8 mouse cellular contexts compared by ENCODE assay signal in genomic region chr4:108030888-108031501, GRCm38 (mm10).
A peak's percentile ranks its signal among the peaks of the same experiment; 100 is the strongest.
DNase-seq lines count a peak whose midpoint lies in the region; ATAC-seq and TF ChIP-seq lines count a peak whose summit lies in the region.

No protein-coding gene starts in this region.

- no peaks in the 10 kb centered on the region for H3K9me3 ChIP-seq in heart, embryonic 11.5 days (replicated peaks; ENCODE audit: control insufficient read depth, low read length)
- H3K9me3 ChIP-seq in ES-E14 (ENCODE audit: control insufficient read depth, insufficient read depth, low read depth, low read length) = no peaks in the 10 kb centered on the region
- H3K9me3 ChIP-seq in hindbrain, embryonic 15.5 days = no peaks in the 10 kb centered on the region
- no peaks in the 10 kb centered on the region for H3K9me3 ChIP-seq in midbrain, embryonic 13.5 days

- no peak for ATAC-seq in heart, embryonic 11.5 days (replicated peaks; ENCODE audit: insufficient number of reproducible peaks, low FRiP score, low TSS enrichment)
- ATAC-seq in hindbrain, embryonic 15.5 days (ENCODE audit: low FRiP score, low read depth) = peak; percentile 28; the same call in 1 of the 2 replicates
- ATAC-seq in midbrain, embryonic 13.5 days = 0 out of 2 replicates have a peak, but pooled peaks have one; percentile 36

- peak overlapping the region; percentile 70 for H3K4me3 ChIP-seq in heart, embryonic 11.5 days (ENCODE audit: low read depth, low read length)
- peak overlapping the region; percentile 74 to 78 for H3K4me3 ChIP-seq in ES-E14 (ENCODE audit: insufficient read depth in 1 of 2, low read depth in 1 of 2, low read length in 2 of 2, poor library complexity in 1 of 2, severe bottlenecking in 1 of 2)
- H3K4me3 ChIP-seq in hindbrain, embryonic 15.5 days = peak overlapping the region; percentile 62
- H3K4me3 ChIP-seq in midbrain, embryonic 13.5 days (replicated peaks) = peak overlapping the region; percentile 58

- no peak overlapping the region; the same call in none of the 2 replicates for H3K9ac ChIP-seq in heart, embryonic 11.5 days (ENCODE audit: low read depth, low read length)
- 0 out of 2 replicates have a peak overlapping the region, but pooled peaks have one; percentile 28 for H3K9ac ChIP-seq in ES-E14 (ENCODE audit: insufficient read depth, low read depth, low read length, poor library complexity, severe bottlenecking)
- H3K9ac ChIP-seq in hindbrain, embryonic 15.5 days = peak overlapping the region; percentile 45; the same call in 1 of the 2 replicates
- peak overlapping the region; percentile 68 for H3K9ac ChIP-seq in midbrain, embryonic 13.5 days (replicated peaks)

- H3K27ac ChIP-seq in heart, embryonic 11.5 days (ENCODE audit: low read depth, low read length) = no peak overlapping the region
- no peak overlapping the region for H3K27ac ChIP-seq in ES-E14 (ENCODE audit: insufficient read depth, low read depth, low read length, poor library complexity, severe bottlenecking)
- H3K27ac ChIP-seq in hindbrain, embryonic 15.5 days (replicated peaks) = no peak overlapping the region
- no peak overlapping the region for H3K27ac ChIP-seq in midbrain, embryonic 13.5 days

- H3K4me2 ChIP-seq in heart, embryonic 11.5 days = peak overlapping the region; percentile 99
- H3K4me2 ChIP-seq in hindbrain, embryonic 15.5 days = peak overlapping the region; percentile 99
- H3K4me2 ChIP-seq in midbrain, embryonic 13.5 days (replicated peaks) = peak overlapping the region; percentile 97

- no peaks in the 10 kb centered on the region for H3K36me3 ChIP-seq in heart, embryonic 11.5 days (ENCODE audit: control insufficient read depth, insufficient read depth, low read length)
- no peaks in the 10 kb centered on the region for H3K36me3 ChIP-seq in ES-E14 (ENCODE audit: control insufficient read depth, insufficient read depth, low read length, poor library complexity, severe bottlenecking)
- H3K36me3 ChIP-seq in hindbrain, embryonic 15.5 days = no peaks in the 10 kb centered on the region
- H3K36me3 ChIP-seq in midbrain, embryonic 13.5 days = no peaks in the 10 kb centered on the region

- WGBS in heart, embryonic 11.5 days (ENCODE audit: insufficient replicate concordance) = 4% methylated on average over 22 of the region's 22 CpGs
- WGBS in hindbrain, embryonic 15.5 days = 4% methylated on average over 22 of the region's 22 CpGs
- 3% methylated on average over 22 of the region's 22 CpGs for WGBS in midbrain, embryonic 13.5 days

- in situ Hi-C loops in ES-E14 (cut with MboI; ENCODE audit: low sequenced_read_pairs in 2 of 2, unreplicated experiment in 2 of 2) = no loop called here

- no peak for DNase-seq in heart, adult 9 months (ENCODE audit: low spot score in 2 of 2)
- no peak for DNase-seq in ES-E14 (ENCODE audit: low read depth, low spot score)
- no peak for DNase-seq in cerebellum, adult 8-10 months
- no peak for DNase-seq in frontal cortex, adult 2 months (ENCODE audit: extremely low spot score in 1 of 2, low spot score in 1 of 2)
- no peak for DNase-seq in spleen, adult 18-20 months

- H3K4me1 ChIP-seq in heart, embryonic 11.5 days (ENCODE audit: control insufficient read depth, insufficient read depth, low read length) = peaks cover 14% of the 10 kb centered on the region; the same call in 1 of the 2 replicates
- peaks cover 0 to 11% of the 10 kb centered on the region in 2 experiments; a peak in 1 of 4 replicates for H3K4me1 ChIP-seq in ES-E14 (ENCODE audit: control insufficient read depth in 2 of 2, insufficient read depth in 2 of 2, low read length in 2 of 2, poor library complexity in 1 of 2)
- peaks cover 16% of the 10 kb centered on the region for H3K4me1 ChIP-seq in hindbrain, embryonic 15.5 days (replicated peaks)
- H3K4me1 ChIP-seq in midbrain, embryonic 13.5 days (replicated peaks) = peaks cover 15% of the 10 kb centered on the region

- H3K27me3 ChIP-seq in heart, embryonic 11.5 days (ENCODE audit: control insufficient read depth, insufficient read depth, low read length) = peaks cover 47% of the 10 kb centered on the region
- H3K27me3 ChIP-seq in hindbrain, embryonic 15.5 days = peaks cover 29% of the 10 kb centered on the region
- peaks cover 61% of the 10 kb centered on the region for H3K27me3 ChIP-seq in midbrain, embryonic 13.5 days

TF ChIP-seq in ES-E14, 5 proteins besides CTCF, POLR2A, EP300 and RAD21:
- TF ChIP-seq ZNF384 (IDR thresholded peaks at IDR 0.05; ENCODE audit: low read depth, low read length) = no peak
